Mouse (Mus musculus) heart, adult 9 months (tissue): Measurements from ENCODE around the gene Gabrb2.
A peak's percentile ranks its signal among the peaks of the same experiment; 100 is the strongest.

Experiments
- DNase-seq, 2 experiments: peaks; one replicate each; pipeline ENCODE4 v3.0.0; 2022; ENCODE audit warnings: low spot score in 2 of 2

Gene Gabrb2

DNA sequence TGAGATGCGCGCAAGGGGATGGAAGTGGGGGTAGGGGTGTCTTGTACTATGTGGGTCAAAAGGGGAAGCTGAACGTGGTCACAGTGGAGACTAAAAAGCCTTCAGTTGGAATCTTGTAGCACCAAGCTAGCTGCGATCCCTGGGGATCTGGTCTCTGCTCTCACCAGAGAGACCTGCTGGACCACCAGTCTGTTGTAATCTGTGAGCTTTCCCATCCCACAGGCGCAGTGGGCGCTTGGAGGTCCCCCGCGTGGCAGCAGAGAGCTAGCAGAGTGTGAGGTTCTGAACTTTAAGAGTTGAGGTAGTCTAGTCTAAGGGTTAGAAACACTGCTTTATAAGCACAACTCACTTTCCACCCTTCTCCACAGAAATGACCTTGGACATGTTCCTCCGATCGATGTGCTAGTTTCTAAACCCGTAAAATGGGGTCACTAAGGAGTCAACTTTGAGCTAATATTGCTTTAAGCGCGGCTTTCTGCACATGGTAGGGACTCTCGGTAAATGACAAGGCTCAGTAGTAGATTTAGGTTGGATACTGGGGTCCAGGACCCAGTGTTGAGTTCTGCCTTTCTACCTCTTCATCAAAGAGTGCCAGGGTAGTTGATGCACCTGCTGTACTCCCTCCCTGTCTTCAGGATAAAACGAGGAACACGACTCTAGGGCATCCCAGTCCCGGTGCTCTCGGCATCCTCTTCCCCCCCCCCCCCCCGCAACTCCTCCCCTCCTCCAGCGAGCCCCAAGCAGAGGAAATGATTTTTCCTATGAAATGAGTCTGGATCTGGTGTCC, at the start of gene Gabrb2:
TSS of gene Gabrb2 (plus strand) at position 762 of the 787 bp plus-strand sequence.
- DNase-seq, result no peak

DNA sequence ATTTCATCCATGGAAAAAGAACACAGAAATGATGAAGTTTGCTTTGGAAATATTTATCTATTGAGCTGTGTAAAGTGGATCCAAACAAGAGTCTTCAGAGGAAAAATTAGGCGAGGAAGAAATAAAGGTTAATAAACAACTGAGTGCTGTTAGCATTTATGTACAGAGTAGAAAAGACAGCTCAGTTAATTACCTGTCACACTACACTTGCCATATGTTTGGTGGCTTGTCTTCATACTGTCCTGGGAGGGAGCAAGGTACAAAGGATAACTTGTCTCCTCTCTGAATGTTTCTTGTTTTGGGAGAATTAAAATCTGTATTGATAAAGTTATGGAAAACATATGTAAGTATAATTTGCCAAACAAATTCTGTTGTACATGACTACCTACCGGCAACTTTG, 40.6 kb upstream of the Gabrb2 start:
- DNase-seq, result no peak

DNA sequence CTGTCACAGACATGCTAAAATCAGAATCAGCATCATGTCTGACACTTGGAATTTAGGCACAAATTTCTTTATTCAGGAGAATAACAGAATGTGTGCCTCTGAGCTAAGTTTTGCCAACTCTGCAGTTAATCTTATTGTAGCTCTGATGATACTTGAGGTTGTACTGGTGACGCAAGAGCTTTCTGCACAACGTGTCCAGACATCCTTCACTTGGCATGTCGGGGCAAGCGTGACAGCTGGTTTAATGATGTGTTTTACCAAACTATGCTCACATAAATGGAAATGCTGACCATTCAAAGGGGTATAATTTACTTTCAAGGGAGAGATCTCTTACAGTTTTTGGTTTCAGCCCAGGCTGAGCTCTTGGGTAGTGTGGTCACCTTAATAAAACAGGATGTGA, 33.1 kb upstream of the Gabrb2 start:
- no peak for DNase-seq

DNA sequence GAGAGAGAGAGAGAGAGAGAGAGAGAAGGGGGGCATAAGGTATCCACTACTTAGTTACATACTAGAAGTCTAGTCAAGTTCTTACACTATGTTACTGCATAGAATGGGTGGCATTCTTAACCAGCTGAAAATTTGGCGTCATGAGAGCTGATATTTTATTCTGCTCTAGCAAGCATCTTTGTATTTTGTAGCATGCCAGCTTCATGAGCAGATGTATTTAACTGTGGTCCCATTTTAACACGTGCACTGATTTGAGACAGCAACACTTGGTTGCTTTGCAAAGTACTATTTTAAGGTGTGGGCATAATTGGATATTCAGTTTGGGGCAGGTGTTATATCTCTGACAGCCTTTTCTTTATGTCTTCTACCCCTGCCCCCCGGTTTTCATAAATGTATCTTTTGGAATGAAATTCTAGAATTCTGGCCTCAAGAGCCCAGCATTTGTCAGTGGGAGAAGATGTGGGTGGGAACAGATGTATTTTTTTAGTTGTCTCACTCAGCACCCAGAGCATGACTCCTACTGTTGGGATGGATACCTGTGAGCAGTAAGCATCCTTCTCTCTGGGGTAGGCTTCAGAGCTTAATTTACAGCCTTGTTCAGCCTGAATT, 28.8 kb upstream of the Gabrb2 start:
- no peak for DNase-seq

DNA sequence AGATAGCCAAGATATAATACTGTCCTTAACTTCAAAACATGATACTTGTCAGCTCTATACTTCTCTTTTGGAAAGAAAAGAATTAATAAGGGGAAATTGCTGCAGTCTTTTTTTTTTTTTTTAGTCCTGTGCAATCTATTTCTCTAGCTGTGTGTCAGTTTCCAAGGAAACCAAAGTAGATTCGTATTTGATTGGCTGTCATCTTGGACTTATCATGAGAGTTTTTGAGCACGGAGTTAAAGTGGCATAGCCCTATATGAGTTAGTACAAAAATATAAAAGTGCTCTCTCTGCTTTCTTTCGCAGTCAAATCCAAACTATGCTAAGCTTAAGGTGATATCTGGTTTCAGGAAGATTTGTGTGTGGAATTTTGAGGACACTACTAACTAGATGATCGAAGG, 26.1 kb upstream of the Gabrb2 start:
- DNase-seq, result no peak

DNA sequence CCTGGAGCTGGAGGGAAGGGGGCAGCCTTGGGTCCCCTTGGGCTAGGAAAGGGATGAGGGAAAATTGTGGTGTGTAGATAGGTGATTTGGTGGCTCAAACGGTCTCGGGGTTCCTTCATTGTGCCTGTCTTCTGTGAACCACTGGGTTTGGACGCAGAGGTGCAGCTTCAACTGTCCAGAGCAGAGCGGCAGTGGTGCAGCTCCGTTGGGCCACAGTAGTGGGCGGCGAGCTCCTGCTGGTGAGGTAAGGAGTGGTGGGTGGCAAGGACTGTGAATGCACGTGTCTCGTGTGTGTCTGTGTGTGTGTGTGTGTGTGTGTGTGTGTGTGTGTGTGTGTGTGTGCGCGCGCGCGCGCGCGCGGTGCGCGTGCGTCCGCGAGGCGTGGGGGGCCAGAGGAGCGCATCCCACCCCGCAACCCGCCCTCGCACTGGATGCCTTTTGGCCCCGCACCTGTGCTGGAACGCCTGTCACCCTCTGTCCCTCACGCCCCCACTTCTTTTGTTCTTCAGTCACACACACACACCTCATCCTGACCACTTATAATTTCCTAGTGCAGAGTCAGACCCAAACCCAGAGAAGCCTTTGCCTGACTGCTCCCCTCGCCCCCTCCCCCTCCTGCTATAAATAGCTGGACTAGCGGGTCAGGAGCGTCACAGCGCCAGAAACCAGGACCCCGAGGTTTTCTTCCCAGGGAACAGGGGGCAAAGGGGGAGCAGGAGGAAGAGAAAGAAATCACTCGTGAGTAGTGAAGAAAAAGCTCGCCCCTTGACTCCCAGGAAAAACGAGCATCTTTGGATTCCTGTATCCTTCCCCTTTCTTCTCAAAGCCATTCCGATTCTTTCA, 455 bp downstream of the Gabrb2 start:
- no peak for DNase-seq

DNA sequence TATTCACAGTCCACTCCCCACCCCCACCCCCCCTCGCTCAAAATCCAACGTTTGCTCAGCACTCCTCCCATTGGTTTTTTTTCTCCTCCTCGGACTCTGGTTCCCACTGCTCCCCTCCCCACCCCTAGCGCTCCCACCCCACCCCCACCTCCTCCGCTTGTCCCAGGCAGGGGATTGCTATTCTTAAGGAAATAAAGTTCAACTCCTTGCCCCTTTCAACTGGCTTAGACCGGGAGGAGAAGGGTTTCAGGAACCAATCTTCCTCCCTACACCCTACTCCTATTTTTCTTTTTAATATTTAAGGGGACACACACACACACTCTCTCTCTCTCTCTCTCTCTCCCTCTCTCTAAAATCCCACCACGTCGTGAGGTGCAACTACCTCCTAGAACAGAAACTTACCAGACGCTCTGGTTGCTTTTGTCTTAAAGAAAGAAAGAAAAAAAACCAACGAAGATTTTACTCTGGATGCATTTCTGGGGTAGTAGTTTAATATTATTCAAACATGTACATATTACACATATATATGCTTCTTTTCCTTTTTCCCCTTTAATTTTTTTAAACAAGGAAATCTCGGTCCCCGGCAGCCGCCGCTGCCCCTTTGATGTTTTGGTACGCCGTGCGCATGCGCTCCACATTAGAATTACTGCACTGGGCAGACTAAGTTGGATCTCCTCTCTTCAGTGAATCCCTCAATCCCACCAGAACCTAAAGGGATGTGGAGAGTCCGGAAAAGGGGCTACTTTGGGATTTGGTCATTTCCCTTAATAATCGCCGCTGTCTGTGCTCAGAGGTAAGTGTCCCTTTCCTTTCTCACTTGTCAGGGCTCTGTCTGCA, 1.3 kb downstream of the Gabrb2 start:
- DNase-seq, result peak in 1 of 2 experiments; percentile 3

DNA sequence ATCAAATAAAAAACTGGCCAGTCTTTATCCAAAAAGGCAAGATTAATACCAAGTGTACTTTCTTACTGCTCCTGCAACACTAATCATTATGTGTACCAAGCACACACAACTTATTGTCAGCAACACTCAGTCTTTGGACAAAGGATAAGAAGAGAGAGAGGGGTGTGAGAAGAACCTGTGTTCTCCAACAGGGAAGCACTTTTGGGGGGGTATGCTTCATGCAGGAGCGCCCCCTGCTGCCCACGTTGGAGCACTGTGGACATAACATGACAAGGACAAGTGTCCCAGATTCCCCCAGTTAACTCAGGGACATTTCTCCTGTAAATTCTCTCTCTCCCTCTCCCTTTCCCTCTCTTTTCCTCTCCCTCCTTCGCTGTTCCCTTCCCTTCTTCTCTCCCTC, 3.7 kb downstream of the Gabrb2 start:
- peak in 1 of 2 experiments; percentile 5 for DNase-seq

DNA sequence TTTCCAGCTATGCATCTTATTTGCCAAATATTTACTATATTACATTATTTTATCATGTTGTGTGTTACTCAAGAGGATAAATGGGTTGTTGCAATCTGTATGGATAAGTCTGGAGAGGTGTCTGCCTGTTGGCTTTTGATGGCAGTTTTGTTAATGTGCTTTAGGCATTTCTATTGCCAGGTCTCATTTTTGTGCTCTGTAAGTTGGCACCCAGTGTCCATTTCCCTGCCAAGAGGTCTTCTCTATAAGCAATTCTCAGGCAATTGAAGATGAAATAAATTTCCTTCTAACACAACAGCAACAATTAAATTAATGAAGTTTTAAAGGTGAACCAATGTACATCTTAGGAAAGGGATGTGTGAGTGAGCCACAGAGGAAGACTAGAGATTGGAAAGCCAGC, 11.9 kb downstream of the Gabrb2 start:
- no peak for DNase-seq

DNA sequence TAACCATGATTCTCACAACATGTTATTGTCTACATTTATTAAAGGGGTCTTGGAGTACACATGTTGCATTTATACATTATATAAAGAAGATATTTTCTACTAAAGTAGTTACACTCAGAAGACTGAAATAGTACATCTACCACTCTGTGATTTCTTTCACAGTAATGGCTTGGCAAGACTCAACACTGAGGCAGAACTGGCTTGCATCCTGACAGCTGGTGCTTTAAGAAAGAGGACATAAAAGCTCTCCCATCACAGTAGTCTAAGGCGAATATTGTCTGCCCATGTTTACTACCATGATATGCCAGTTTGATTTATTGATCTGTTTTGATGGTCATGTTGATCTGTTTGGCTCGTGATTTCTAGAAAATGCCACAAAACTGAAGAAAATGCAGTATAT, 19.4 kb downstream of the Gabrb2 start:
- no peak for DNase-seq

DNA sequence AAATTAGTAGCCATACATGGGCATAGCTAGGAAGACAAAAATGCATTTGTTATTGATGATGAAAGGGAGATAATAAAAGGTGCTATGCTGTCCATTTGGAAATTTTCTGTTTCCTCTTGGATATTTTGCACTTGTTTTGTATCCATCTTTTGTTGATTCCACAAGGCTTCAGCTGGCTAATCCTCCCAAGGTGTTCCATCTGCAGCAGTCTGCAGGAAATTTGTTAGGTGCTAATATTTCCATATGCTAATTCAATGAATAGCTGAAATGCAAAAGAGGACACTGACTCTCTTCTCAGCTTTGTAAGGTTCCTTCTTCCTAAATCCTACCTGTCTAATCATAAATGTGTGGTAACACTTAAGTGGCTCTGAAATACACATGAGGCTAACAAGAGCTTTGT, 24.1 kb downstream of the Gabrb2 start:
- DNase-seq, result no peak

DNA sequence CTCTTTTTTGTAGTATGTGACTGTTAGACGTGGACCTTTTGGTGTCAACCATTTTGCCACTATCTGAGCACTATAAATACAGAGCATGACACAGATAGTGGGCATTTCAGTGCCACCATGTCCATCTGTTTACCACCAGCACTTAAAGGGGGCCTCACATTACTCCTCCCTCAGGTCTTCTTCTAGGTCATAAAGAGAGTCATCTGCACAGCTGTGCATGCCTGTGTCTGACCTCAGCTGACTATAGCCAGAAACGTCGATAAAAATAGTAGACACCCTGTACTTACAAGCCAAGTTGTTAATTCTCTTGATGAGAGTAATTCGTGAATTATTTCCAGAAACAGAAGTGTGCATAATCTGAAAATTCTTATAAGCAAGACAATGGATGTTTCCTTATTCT, 29.4 kb downstream of the Gabrb2 start:
- no peak for DNase-seq

DNA sequence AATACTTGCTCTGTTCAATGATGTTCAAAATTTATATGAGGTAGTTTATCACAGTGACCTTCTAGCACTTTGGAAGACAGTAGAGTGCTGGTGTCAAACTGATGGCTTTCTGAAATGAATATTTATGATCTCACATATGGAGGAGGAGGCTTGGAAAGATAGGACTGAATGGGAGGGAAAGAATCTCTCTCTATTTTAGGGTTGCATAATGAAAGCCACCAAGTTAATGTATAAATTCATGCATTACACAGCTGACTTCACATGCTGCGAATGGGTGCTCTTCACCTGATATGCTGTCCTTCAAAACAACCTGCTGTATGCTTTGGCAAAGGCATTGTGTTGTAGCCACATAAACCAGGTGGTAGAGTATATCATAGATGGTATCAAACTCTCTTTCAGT, 44.6 kb downstream of the Gabrb2 start:
- DNase-seq, result no peak

DNA sequence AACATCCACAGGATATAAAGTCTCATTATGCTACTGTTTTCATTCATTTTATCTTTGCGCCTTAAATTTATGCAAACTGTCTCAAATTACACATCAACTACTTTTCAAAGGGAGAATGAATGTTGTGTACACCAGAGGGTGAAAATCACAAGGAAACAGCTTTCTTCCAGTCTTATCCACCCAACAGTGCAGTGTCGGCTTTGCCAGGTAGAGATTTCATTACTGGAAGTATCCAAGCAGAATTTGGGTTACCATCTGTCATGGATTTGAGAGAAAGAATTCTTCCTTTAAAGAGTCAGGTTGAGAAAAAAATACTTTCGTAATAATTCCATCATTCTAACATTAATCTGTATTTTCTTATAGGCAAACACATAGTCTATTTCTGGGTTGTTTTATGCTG, 48.8 kb downstream of the Gabrb2 start:
- no peak for DNase-seq

DNA sequence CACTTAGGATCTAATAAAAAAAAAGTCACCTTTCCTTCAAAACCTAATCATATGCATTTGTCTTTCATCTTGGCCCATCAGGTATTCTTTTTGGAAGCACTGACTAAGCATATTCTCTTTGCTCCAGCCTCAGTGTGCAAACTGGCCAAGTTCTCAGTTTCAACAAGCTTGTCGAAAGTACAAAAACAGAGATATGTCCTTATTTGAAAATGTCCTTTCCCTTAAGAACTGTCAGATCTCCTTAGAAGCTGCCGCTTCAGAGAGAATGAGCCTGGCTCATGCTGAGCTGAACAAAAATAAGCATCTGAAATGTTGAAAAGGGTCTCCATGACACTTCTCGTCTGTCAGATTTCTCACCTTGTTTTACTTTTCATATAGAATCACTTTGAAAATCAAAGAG, 55.0 kb downstream of the Gabrb2 start:
- DNase-seq, result no peak

DNA sequence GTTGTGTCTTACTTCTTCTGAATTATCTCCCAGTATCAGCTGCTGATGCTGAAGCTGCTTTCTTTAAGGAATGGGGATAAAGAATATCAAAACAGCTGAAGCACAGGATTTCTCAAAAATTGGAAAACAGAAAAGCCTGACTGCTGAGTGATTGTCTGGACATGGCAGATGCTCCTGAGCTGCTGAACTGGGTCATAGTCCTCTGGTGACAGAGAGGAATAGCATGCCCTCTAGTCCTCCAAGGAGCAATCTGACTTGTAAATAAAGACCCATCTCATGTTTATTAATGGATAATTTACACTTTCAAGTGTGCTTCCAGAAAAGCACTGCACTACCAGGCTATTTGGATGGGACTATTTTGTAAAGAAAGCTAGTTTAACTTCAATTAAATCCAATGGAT, 68.1 kb downstream of the Gabrb2 start:
- DNase-seq, result no peak

DNA sequence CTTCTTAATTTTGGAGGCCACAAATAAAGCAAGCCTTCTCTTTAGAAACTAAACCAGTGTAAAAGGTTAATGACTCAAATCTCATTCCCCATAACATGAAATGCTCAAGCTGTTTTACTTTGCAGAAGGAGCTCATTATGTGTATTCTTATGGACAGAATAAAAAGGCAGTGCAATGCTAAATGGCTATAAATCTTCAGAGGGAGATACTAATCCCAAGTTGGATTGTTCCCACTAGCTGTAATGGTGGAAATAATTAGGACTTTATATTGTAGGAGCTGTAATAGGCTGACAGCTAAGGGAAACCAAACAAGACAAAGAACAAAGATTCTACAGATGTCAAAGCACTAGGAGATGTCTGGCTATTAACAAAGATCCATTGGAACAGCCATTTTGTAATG, 81.6 kb downstream of the Gabrb2 start:
- DNase-seq, result no peak

DNA sequence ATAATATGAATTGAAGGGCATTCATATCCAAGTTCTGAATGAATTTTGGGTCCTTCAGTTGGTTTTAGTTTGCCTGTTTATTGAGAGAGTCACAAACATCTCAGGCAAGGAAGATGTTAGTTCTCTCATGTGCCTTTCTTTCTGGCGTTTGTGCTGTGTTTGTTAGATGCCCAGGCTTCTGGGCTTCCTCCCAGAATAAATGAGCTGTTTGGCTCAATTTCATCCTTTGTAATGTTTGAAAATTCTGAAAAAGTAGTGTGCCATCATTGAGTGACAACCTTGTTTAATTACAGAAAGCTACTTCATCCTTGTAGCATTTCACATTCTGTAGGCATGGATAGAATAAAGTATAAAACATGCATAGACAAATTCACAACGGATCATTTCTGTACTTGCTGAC, 85.9 kb downstream of the Gabrb2 start:
- no peak for DNase-seq

DNA sequence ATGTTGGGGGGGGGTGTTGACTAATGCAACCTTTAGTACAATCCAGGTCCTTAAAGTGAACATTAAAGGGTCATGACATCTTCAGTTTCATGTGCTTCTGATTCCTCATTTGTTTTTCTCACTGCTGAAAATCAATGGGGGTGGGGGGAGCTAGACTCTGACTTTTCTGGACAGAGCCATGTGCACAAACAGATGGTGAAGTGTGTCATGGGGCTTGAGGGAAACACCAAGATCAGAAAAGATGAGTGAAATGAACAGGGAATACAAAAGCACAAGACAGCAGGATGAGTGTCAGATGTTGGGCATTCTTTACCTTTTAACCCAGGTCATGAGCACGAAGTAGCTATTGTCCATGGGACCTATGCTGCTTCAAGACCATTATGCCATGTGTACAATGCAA, 86.4 kb downstream of the Gabrb2 start:
- no peak for DNase-seq

DNA sequence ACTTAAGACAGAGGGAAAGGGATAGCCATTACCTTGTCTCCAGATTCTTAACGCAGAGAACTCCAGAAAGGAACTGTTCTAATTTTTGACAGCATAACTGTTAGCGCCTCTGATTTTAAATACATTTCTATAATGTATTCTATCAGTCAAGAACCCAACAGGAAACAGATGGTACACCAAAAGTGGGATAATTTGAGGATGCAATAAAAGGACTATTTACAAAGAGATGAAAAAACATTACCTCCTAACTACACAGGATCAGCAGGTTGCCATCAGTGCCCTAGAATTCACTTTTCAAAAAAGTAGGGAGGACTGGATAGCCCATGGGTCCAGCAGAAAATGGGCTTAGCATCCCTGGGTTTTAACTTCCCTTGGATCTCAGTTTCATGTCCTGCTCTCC, 102.4 kb downstream of the Gabrb2 start:
- DNase-seq, result no peak

DNA sequence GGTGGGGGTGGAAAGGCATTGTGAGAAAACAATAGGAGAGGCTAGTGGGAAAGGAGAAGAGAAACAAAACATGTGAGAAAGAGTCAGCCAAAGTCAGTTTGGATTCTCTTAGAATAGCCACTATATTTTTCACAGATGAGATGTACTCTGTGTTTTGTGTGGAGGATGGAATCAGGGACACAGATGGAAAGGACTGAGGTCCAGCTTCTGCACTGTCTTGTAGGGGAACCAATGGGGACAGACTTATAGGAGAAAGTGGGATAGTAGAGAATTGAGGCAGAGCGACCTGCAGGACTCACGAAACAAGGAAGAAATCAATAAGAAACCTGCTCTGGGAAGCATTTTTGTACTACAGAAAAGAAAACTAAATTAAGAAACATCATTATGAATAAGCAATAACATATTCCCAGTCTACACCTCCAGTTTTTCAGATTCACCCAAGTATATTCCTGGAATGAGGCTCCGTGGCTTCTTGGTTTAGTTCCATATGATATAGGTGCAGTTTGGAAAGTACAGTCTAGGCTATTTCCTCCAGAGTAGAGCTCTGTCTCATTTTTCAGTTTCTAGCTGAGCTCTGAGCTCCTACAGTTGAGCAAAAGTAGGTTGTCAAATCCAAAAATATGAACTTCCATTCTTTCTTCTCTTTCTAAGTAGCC, 108.8 kb downstream of the Gabrb2 start:
- no peak for DNase-seq
